Mouse (Mus musculus): Measurements from ENCODE around the gene Rheb. TPM values are rescaled to one million over a fixed set of nuclear protein-coding genes. Genes with fewer than 3 reads are reported as not detected.

The Rheb gene
- total RNA-seq, 2 experiments from 2014 or later, result 120 to 122 TPM

DNA sequence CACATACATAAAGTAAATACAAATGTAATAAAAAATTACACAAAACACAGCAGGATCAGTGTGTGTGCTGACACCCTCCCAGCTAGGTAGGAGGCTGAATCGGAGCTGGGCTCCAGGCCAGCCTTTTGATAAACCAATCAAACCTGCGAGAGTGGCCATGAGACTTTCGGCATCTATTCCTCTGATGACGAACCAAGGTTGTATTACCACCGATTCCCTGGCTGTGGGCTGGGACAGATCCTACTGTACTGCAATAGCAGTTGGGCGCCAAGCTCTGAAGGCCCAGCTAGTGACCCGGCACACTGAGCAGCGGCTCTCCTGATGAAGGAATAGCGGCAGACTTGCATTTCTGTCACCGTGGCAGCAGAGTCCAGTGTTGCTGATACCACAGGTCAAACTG, 43.8 kb downstream of the Rheb start:
- DNase-seq (ENCODE audit: low spot score in 2 of 2), result no peak

DNA sequence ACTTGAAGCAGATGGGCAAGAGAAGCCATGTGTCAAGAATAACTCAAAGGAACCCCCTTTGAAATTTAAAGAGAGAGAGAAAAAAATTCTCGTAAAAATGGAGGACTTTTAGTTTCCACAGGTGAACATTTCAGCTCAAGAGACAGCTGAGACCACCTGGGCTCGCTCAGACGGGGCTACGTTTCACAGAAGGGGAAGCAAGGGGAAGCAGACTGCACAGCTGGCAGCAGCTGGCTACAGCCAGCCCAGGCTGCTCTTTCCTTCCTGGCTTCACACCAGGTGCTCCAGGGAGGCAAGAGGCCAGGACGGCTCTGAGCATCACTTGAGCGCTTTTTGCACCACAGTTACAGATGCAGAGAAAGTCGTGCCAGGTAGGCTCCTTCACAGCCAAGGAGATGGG, 44.6 kb downstream of the Rheb start:
- DNase-seq (ENCODE audit: low spot score in 2 of 2), result no peak

DNA sequence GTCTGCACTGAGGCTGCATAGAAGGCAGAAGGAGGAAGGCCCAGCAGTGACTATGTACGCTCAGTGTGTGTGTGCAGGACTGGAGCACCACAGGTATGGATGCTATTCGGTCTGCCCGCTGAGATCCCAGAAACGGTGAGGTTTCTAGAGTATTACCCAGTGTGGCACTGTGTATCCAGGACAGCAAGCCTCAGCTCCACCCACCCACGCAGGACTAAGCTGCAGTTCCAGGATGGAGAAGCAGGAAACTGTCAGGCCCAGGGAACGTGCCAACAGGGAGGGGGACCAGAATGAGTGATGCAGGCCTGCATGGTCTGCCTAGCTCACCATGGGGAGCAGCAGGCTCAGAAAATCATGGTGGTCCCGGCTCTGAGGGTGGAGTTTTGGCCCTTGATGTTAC, 49.5 kb downstream of the Rheb start:
- DNase-seq (ENCODE audit: low spot score in 2 of 2), result no peak

DNA sequence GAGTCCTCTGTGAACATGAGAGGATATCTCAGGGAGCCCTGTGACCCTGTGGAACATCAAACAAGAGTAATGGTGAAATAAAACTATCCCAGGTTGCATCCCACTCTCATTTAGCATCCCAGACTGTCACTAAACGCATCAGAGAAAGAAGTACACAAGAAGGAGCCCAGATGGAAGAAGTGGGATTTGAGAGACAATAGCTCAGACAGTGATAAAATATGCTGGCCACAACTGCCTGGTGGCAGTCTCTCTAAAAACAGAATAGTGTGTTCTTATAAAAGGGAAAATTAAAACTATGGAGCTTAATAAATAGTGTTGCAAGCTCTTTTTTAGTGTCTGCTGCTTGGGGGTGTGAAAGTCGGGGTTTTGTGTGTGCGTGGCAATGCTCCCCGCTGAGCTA, 59.5 kb downstream of the Rheb start:
- no peak for DNase-seq (ENCODE audit: low spot score in 2 of 2)

- DNase-seq (ENCODE audit: low spot score in 2 of 2), result no peak
Measured at GRCm38 (mm10) chr5:24781048-24781447, 61.4 kb downstream of the Rheb start.

- DNase-seq (ENCODE audit: low spot score in 2 of 2), result no peak
Measured at GRCm38 (mm10) chr5:24779881-24780512, 62.4 kb downstream of the Rheb start.

GRCm38 (mm10) chr5:24779321-24779720, 63.1 kb downstream of the Rheb start:
- no peak for DNase-seq (ENCODE audit: low spot score in 2 of 2)

DNA sequence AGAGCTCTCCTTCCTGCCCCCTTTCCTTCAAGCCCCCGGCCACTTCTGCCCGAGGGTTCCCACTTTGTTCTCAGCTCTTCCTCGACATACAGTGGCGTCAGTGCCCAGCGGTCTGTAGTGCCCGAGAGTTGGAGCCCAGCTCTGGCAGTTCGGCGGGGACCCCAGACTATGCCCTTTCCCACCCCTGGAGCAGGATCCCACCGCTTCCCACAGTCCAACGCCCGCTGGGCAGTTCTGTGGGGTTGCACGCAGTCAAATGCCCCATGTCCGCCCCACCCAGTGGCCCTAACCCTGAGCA, 63.6 kb downstream of the Rheb start:
- no peak for DNase-seq (ENCODE audit: low spot score in 2 of 2)

DNA sequence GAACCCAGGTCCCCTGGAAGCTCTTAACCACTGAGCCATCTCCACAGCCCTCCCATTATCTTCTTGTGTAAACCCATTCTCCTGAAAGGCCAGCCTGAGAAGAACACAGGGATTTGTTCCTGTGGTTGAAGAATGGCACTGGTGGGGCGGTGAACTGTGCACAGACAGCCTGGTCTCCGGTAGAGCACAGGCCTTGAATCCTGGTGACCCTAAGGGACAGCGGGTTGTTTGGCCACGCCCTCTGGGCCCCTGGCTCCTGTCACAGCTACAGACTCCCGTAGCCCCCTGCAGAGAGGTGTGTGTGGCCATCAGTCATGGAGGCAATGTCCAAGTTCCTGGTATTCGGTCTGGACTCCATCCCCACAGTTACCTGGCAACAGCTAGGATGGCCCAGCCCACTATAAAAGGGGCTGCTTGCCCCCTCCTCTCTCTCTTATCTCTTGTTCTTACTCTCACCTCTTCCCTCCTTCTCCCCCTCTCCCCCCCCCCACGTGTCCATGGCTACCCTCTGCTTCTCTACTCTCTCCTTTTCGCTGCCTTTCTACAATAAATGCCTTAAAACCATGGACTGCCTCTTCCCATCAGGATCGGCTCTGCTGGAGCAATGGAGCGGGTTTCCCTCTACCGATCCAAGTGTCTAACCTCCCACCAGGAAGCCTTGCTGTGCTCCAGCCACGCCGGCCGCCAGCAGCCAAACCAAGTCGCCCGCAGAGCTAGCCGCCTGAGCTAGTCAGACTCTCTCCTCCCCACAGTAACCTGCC, 64.2 kb downstream of the Rheb start:
- no peak for DNase-seq (ENCODE audit: low spot score in 2 of 2)

DNA sequence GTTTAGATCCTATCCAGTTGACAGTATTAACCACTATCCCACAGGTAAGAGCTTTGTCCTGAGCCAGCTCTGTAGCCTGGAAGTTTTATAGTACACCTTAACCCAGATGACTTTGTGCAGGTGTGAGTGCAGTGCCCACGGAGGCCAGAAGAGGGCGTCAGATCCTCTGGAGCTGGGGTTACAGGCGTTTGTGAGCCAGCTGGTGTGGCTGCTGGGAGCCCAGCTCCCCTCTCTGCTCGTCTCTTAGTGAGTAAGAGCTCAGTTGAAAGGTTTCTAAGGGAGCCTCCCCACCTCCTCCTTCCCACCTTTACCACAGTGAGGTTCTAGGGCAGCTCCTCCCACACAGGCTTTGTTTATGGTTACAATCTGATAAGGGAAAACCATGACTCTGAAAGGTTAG, 65.7 kb downstream of the Rheb start:
- DNase-seq (ENCODE audit: low spot score in 2 of 2), result no peak

GRCm38 (mm10) chr5:24774549-24774948, 67.9 kb downstream of the Rheb start:
- peak in 1 of 2 experiments; percentile 26 for DNase-seq (ENCODE audit: low spot score in 2 of 2)

DNA sequence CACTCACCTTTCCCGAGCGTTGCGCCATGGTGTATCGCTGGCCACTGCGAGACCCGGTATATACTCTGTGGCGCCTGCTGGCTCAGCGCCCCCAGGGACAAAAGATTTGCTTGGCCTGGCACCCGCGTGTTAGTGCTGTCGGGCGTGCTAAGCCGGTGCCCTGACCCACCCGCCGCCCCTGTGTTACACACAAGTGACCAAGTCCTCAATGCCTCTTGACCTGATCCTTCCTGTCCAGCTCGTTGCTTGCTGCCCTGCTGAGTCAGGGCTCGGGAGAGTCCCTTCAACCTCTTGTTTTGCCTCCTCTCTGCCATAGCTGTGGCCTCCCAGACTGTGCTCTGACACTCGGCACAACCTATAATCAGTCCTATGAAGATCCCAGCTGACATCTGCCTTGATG, 84.6 kb downstream of the Rheb start, which contains the start of gene Crygn:
Crygn (minus strand) TSS at position 193 of the 400 bp plus-strand sequence.
- no peak for DNase-seq (ENCODE audit: low spot score in 2 of 2)

- no peak for DNase-seq (ENCODE audit: low spot score in 2 of 2)
Measured at GRCm38 (mm10) chr5:24756931-24757330, 85.5 kb downstream of the Rheb start.

Other genes starting within 250 kb of the Rheb start
- 100 to 1,000 TPM; 136 to 148 TPM for gene Smarcd3, start 218.2 kb downstream of the Rheb start, total RNA-seq (2021)
- 10 to 100 TPM; 71.7 to 75.3 TPM for gene Nub1, start 157.1 kb downstream of the Rheb start, total RNA-seq (2021)
- gene Wdr86, start 111.9 kb downstream of the Rheb start, total RNA-seq (2021), result 1 to 10 TPM; 1.5 to 2.4 TPM
- gene Crygn, start 84.6 kb downstream of the Rheb start, total RNA-seq (2021), result 1 to 10 TPM; 1.5 to 1.8 TPM

Data from layer of hippocampus, postnatal 10 days (tissue).